In genomic region chr9:46315807-46316365, GRCm38 (mm10) we compare ENCODE assay signal across 16 mouse cellular contexts. TPM values are rescaled to one million over a fixed set of nuclear protein-coding genes. Genes with fewer than 3 reads are reported as not detected.
DNase-seq lines count a peak whose midpoint lies in the region; ATAC-seq lines count a peak whose summit lies in the region.
"Had no signal": no experiment of that assay in that cellular context is flagged by ENCODE, and none has a peak within 500 bp of the region (broad histone marks: within the 10 kb centered on the region; RNA-seq: fewer than 3 reads in every experiment).

No protein-coding gene starts in this region.

- peak overlapping the region; percentile 17; the same call in 1 of the 2 replicates for H3K27ac ChIP-seq in hindbrain, embryonic 12.5 days
- H3K27ac ChIP-seq: embryonic facial prominence, embryonic 12.5 days; liver, embryonic 14.5 days had no signal

- DNase-seq in right cerebral cortex, adult 2 months (ENCODE audit: low spot score in 2 of 2): peak; percentile 43 to 55
- DNase-seq in right cerebral cortex, postnatal 4 days: no peak
- peak; percentile 58 to 67 for DNase-seq in left cerebral cortex, postnatal 25 days (ENCODE audit: low spot score in 2 of 2)
- DNase-seq in right cerebral cortex, postnatal 10 days (ENCODE audit: low spot score in 2 of 2): peak; percentile 71 to 84
- no peak for DNase-seq in urinary bladder, adult 18-20 months (ENCODE audit: low spot score in 2 of 2)
- no peak for DNase-seq in kidney, adult 18-20 months
- DNase-seq in urinary bladder, postnatal 4 days (ENCODE audit: low spot score in 2 of 2): no peak
- DNase-seq: kidney, postnatal 25 days; thymus, postnatal 14 days had no signal

- intact Hi-C loops in left cerebral cortex, postnatal 25 days (cut with DNase I): no loop called here

- H3K4me2 ChIP-seq in hindbrain, embryonic 12.5 days (replicated peaks): 0 out of 2 replicates have a peak overlapping the region, but pooled peaks have one; percentile 0
- H3K4me2 ChIP-seq: embryonic facial prominence, embryonic 12.5 days had no signal

- no peaks in the 10 kb centered on the region for H3K36me3 ChIP-seq in hindbrain, embryonic 12.5 days
- H3K36me3 ChIP-seq: embryonic facial prominence, embryonic 12.5 days had no signal

- no peak overlapping the region for H3K4me3 ChIP-seq in hindbrain, embryonic 12.5 days
- H3K4me3 ChIP-seq: embryonic facial prominence, embryonic 12.5 days had no signal

- H3K9ac ChIP-seq in hindbrain, embryonic 12.5 days: no peak overlapping the region
- H3K9ac ChIP-seq: embryonic facial prominence, embryonic 12.5 days; liver, embryonic 14.5 days had no signal

- peaks cover 27% of the 10 kb centered on the region for H3K4me1 ChIP-seq in hindbrain, embryonic 12.5 days

- 31% methylated on average over 11 of the region's 11 CpGs for WGBS in hindbrain, embryonic 12.5 days

- H3K9me3 ChIP-seq in hindbrain, embryonic 12.5 days (replicated peaks): no peaks in the 10 kb centered on the region; the same call in 1 of the 2 replicates

- peak; percentile 58; the same call in 1 of the 2 replicates for ATAC-seq in hindbrain, embryonic 12.5 days (ENCODE audit: low FRiP score)

- no peaks in the 10 kb centered on the region for H3K27me3 ChIP-seq in hindbrain, embryonic 12.5 days
- H3K27me3 ChIP-seq: embryonic facial prominence, embryonic 12.5 days had no signal

RNA-seq across cellular contexts. Expression of gene 4931429L15Rik, which starts 3.9 kb away (rescaled TPM):
- polyA plus RNA-seq in hindbrain, embryonic 12.5 days (2016; fragmentation: Nextera tagmentation; extraction: Ambion mirVana): not detected in 2 replicates
- not detected for total RNA-seq in left cerebral cortex, postnatal 25 days (2021)
- total RNA-seq: CH12.LX; gastrocnemius, adult 8-10 months had no signal
- polyA plus RNA-seq: embryonic facial prominence, embryonic 12.5 days; heart, embryonic 16.5 days; liver, embryonic 14.5 days; small intestine, adult 2 months had no signal

RNA-seq across cellular contexts. Expression of gene Bud13, which starts 33.1 kb away (rescaled TPM):
- 22.5 and 23.5 TPM in 2 replicates for polyA plus RNA-seq in hindbrain, embryonic 12.5 days (2016; fragmentation: Nextera tagmentation; extraction: Ambion mirVana)
- 10 to 100 TPM; 11.2 to 11.5 TPM for total RNA-seq in left cerebral cortex, postnatal 25 days (2021)

RNA-seq across cellular contexts. Expression of gene Zpr1, which starts 43.0 kb away (rescaled TPM):
- 55.0 and 59.8 TPM in 2 replicates for polyA plus RNA-seq in hindbrain, embryonic 12.5 days (2016; fragmentation: Nextera tagmentation; extraction: Ambion mirVana)
- 10 to 100 TPM; 31.9 to 34.1 TPM for total RNA-seq in left cerebral cortex, postnatal 25 days (2021)

RNA-seq across cellular contexts. Expression of gene Apoa5, which starts 47.5 kb away (rescaled TPM):
- 0.19 TPM in 1 of 2 replicates, not detected in the other for polyA plus RNA-seq in hindbrain, embryonic 12.5 days (2016; fragmentation: Nextera tagmentation; extraction: Ambion mirVana)
- total RNA-seq in left cerebral cortex, postnatal 25 days (2021): not detected
- polyA plus RNA-seq: embryonic facial prominence, embryonic 12.5 days; heart, embryonic 16.5 days had no signal

Comparison
In these comparisons a context has a peak if more than half of its experiments do, and no peak if none do; other contexts are left out.
1. DNase-seq: peak in right cerebral cortex, adult 2 months (2 of 2), left cerebral cortex, postnatal 25 days (2 of 2) and right cerebral cortex, postnatal 10 days (2 of 2); none in right cerebral cortex, postnatal 4 days (single experiment), urinary bladder, adult 18-20 months (0 of 2), kidney, adult 18-20 months (single experiment) and urinary bladder, postnatal 4 days (0 of 2).